Mouse (Mus musculus) CH12.LX (cell line): Measurements from ENCODE around the gene Cluap1. TPM values are rescaled to one million over a fixed set of nuclear protein-coding genes. Genes with fewer than 3 reads are reported as not detected.

Experiments
- DNase-seq: peaks from one replicate; pipeline ENCODE4 v3.0.0-alpha.2; 2013; ENCODE audit errors: extremely low read depth
- H3K27ac ChIP-seq: 2 replicates; pipeline ENCODE4 v1.5.1; 2012; ENCODE audit warnings: low read depth, mild to moderate bottlenecking, control low read depth, moderate library complexity; ENCODE audit not compliant: insufficient read depth
- H3K27me3 ChIP-seq: replicated peaks from 2 replicates; pipeline ENCODE3; 2012; ENCODE audit warnings: inconsistent platforms
- H3K36me3 ChIP-seq, 2 experiments: replicated peaks in 1 of 2; 2 replicates each; pipeline versions ENCODE3 to v1.6.1; 2012; ENCODE audit warnings: inconsistent platforms in 1 of 2, low read length in 1 of 2, mild to moderate bottlenecking in 1 of 2, mixed read lengths in 1 of 2, moderate library complexity in 1 of 2; ENCODE audit not compliant: control insufficient read depth in 1 of 2, insufficient read depth in 1 of 2
- H3K4me1 ChIP-seq, 2 experiments: 2 replicates each; pipeline ENCODE4 v1.6.1; 2012; ENCODE audit warnings: inconsistent platforms in 1 of 2, moderate library complexity in 1 of 2; ENCODE audit not compliant: insufficient read depth in 2 of 2, control insufficient read depth in 1 of 2
- H3K4me2 ChIP-seq: 2 replicates; pipeline ENCODE4 v1.6.1; 2012; ENCODE audit warnings: low read depth, mild to moderate bottlenecking, control low read depth; ENCODE audit not compliant: poor library complexity, insufficient read depth, severe bottlenecking
- H3K4me3 ChIP-seq, 3 experiments: fragments of 150-350 bp in 1 of 3; sonication (generic) in 1 of 3; replicated peaks in 1 of 3; 2 replicates each; pipeline versions ENCODE3 to v1.5.1; 2011 to 2012; ENCODE audit warnings: low read depth in 2 of 3, low read length in 2 of 3, mild to moderate bottlenecking in 2 of 3, moderate library complexity in 2 of 3, control low read depth in 1 of 3, improper control_type of control experiment in 1 of 3, inconsistent platforms in 1 of 3, mixed read lengths in 1 of 3; ENCODE audit not compliant: poor library complexity in 1 of 3
- H3K79me2 ChIP-seq: replicated peaks from 2 replicates; pipeline ENCODE4 v1.6.1; 2012; ENCODE audit warnings: mild to moderate bottlenecking, moderate library complexity; ENCODE audit not compliant: control insufficient read depth, poor library complexity, insufficient read depth, severe bottlenecking; ENCODE audit errors: extremely low read depth
- H3K9ac ChIP-seq: 2 replicates; pipeline ENCODE4 v1.6.1; 2012; ENCODE audit warnings: low read depth, mild to moderate bottlenecking, control low read depth, moderate library complexity; ENCODE audit not compliant: insufficient read depth
- H3K9me3 ChIP-seq: replicated peaks from 2 replicates; pipeline ENCODE3; 2012; ENCODE audit warnings: low read length, inconsistent platforms, mixed read lengths
- CTCF ChIP-seq, 2 experiments: IDR thresholded peaks in 1 of 2; conservative IDR thresholded peaks in 1 of 2; 2 replicates each; pipeline ENCODE4 v1.5.1; 2011 to 2012; ENCODE audit warnings: low read depth in 2 of 2, low read length in 2 of 2, improper control_type of control experiment in 1 of 2, inconsistent platforms in 1 of 2, mild to moderate bottlenecking in 1 of 2, moderate library complexity in 1 of 2
- ELF1 ChIP-seq: IDR thresholded peaks from 2 replicates; pipeline ENCODE4 v1.6.1; 2014; ENCODE audit warnings: low read depth, mild to moderate bottlenecking, inconsistent platforms, low read length, improper control_type of control experiment
- EP300 ChIP-seq: IDR thresholded peaks from 2 replicates; pipeline ENCODE4 v1.6.1; 2011; ENCODE audit warnings: low read length, improper control_type of control experiment
- ETS1 ChIP-seq: conservative IDR thresholded peaks from 2 replicates; pipeline ENCODE4 v1.6.1; 2012; ENCODE audit warnings: low read depth, mild to moderate bottlenecking, inconsistent platforms, low read length, improper control_type of control experiment, moderate library complexity
- HCFC1 ChIP-seq: IDR thresholded peaks from 2 replicates; pipeline ENCODE4 v1.6.1; 2012; ENCODE audit warnings: low read depth, mild to moderate bottlenecking, inconsistent platforms, low read length, improper control_type of control experiment
- IRF4 ChIP-seq: IDR thresholded peaks from 2 replicates; pipeline ENCODE4 v1.6.1; 2014; ENCODE audit warnings: low read depth, mild to moderate bottlenecking, inconsistent platforms, low read length, improper control_type of control experiment
- JUND ChIP-seq: conservative IDR thresholded peaks from 2 replicates; pipeline ENCODE4 v1.6.1; 2011; ENCODE audit warnings: low read depth, low read length, improper control_type of control experiment
- KAT2A ChIP-seq: IDR thresholded peaks from 2 replicates; pipeline ENCODE4 v1.6.1; 2012; ENCODE audit warnings: low read length, improper control_type of control experiment, inconsistent platforms; ENCODE audit not compliant: insufficient replicate concordance
- MAX ChIP-seq: IDR thresholded peaks from 2 replicates; pipeline ENCODE4 v1.6.1; 2011; ENCODE audit warnings: low read length, improper control_type of control experiment
- MAZ ChIP-seq: IDR thresholded peaks from 2 replicates; pipeline ENCODE4 v1.6.1; 2012; ENCODE audit warnings: low read depth, mild to moderate bottlenecking, inconsistent platforms, low read length, improper control_type of control experiment, moderate library complexity
- MEF2A ChIP-seq: IDR thresholded peaks from 2 replicates; pipeline ENCODE4 v1.6.1; 2014; ENCODE audit warnings: low read depth, mild to moderate bottlenecking, inconsistent platforms, low read length, improper control_type of control experiment, borderline replicate concordance
- MXI1 ChIP-seq: IDR thresholded peaks from 2 replicates; pipeline ENCODE4 v1.6.1; 2011; ENCODE audit warnings: mild to moderate bottlenecking, low read depth, low read length, improper control_type of control experiment
- MYC ChIP-seq: IDR thresholded peaks from 2 replicates; pipeline ENCODE4 v1.6.1; 2011; ENCODE audit warnings: low read depth, mild to moderate bottlenecking, improper control_type of control experiment, low read length
- NELFE ChIP-seq: IDR thresholded peaks from 2 replicates; pipeline ENCODE4 v1.6.1; 2011; ENCODE audit warnings: low read depth, low read length, improper control_type of control experiment
- NRF1 ChIP-seq: IDR thresholded peaks from 2 replicates; pipeline ENCODE4 v1.6.1; 2014; ENCODE audit warnings: low read depth, mild to moderate bottlenecking, inconsistent platforms, low read length, improper control_type of control experiment, moderate library complexity
- POLR2A ChIP-seq: IDR thresholded peaks from 2 replicates; pipeline ENCODE4 v1.6.1; 2011; ENCODE audit warnings: low read depth, mild to moderate bottlenecking, improper control_type of control experiment, low read length
- POLR2AphosphoS2 ChIP-seq: IDR thresholded peaks from 2 replicates; pipeline ENCODE4 v1.6.1; 2011; ENCODE audit warnings: low read depth, low read length, improper control_type of control experiment
- SIN3A ChIP-seq: IDR thresholded peaks from 2 replicates; pipeline ENCODE4 v1.6.1; 2012; ENCODE audit warnings: low read length, improper control_type of control experiment, inconsistent platforms
- SMC3 ChIP-seq: IDR thresholded peaks from 2 replicates; pipeline ENCODE4 v1.6.1; 2011; ENCODE audit warnings: low read depth, low read length, improper control_type of control experiment
- TBP ChIP-seq: conservative IDR thresholded peaks from 2 replicates; pipeline ENCODE4 v1.6.1; 2011; ENCODE audit warnings: low read depth, low read length, improper control_type of control experiment
- TCF12 ChIP-seq: IDR thresholded peaks from 2 replicates; pipeline ENCODE4 v1.6.1; 2014; ENCODE audit warnings: low read depth, mild to moderate bottlenecking, inconsistent platforms, low read length, improper control_type of control experiment
- USF1 ChIP-seq: IDR thresholded peaks from 2 replicates; pipeline ENCODE4 v1.6.1; 2014; ENCODE audit warnings: low read depth, mild to moderate bottlenecking, inconsistent platforms, low read length, improper control_type of control experiment
- USF2 ChIP-seq: conservative IDR thresholded peaks from 2 replicates; pipeline ENCODE4 v1.6.1; 2011; ENCODE audit warnings: low read depth, low read length, improper control_type of control experiment
- ZMIZ1 ChIP-seq: IDR thresholded peaks from 2 replicates; pipeline ENCODE4 v1.6.1; 2012; ENCODE audit warnings: low read depth, mild to moderate bottlenecking, inconsistent platforms, low read length, improper control_type of control experiment
- dilution Hi-C: fragments of 300-500 bp; cut with MboI; formaldehyde crosslinking; loops from 2 replicates; pipeline ENCODE4 v1.14.3; 2020; ENCODE audit warnings: low sequenced_read_pairs; ENCODE audit not compliant: extremely low pct_unique_long_range_greater_than_20kb, extremely low pct_ligation_motif_present
- in situ Hi-C: fragments of 300-500 bp; cut with MboI; formaldehyde crosslinking; loops from 3 replicates; pipeline ENCODE4 v1.14.3; 2019; ENCODE audit warnings: low sequenced_read_pairs, low pct_ligation_motif_present, low pct_unique_long_range_greater_than_20kb, mixed read lengths
- polyA plus RNA-seq: library from polyadenylated mRNA; unstranded; fragments of >175 nt; gene quantifications from 2 replicates; pipeline ENCODE4 v1.2.1, GENCODE M21; 2012; ENCODE audit warnings: low read depth; ENCODE audit not compliant: insufficient read length
- total RNA-seq, 2 experiments: library from RNA; depleted of rRNA; stranded (reverse); fragments of 300-350 nt in 1 of 2; fragments of >200 nt in 1 of 2; gene quantifications; 2 replicates each; pipeline ENCODE4 v1.2.3; 2012 to 2014

Cluap1 gene
- total and polyA plus RNA-seq, 3 experiments = 33.7 to 47.0 (median 46.5) TPM

DNA sequence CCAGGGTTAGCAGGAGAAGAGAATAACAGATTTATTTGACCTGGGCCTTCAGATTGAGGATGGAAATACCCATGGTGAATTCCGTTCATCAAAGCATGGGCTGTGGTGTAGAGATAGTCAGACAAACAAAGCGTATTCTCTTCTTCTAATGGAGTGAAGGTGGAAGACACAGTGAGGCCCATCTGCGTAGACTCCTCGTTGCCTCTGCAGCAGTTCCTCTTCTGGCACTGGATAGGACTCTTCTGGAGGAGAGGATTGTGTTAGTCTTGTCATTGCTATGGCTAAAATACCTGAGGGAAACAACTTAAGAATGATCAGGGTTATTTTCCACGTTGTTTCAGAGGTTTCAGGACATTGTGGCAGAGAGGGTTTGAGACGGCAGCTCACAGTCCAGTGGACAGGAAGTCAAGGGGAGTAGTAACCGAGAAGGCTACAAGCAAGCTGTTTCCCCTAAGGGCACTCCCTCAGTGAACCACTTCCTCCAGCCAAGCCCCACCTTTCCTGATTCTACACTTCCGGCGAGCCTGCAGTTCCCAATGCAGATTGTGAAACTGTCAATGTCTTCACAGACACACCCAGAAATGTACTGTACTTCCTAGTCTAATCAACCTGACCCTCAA, 13.3 kb upstream of the Cluap1 start:
- Histone ChIP-seq H3K27ac (peak overlapping the region; percentile 88), H3K79me2 (peaks cover 23% of the 10 kb centered on the region), H3K4me1 (peaks cover 9 to 27% of the 10 kb centered on the region in 2 experiments), H3K36me3 (peaks cover 42 to 77% of the 10 kb centered on the region in 2 experiments), H3K4me2 (peak overlapping the region; percentile 98), H3K4me3 (peak overlapping the region; percentile 57 to 84 (median 59)), H3K9ac (peak overlapping the region; percentile 98), H3K9me3 (no peaks in the 10 kb centered on the region), H3K27me3 (no peaks in the 10 kb centered on the region)
- peak; percentile 93 for DNase-seq
- TF ChIP-seq EP300 (no peak), MXI1 (peak; percentile 89), MEF2A (no peak), NELFE (peak; percentile 97), ETS1 (0 out of 2 replicates have a peak, but pooled peaks have one; percentile 37), POLR2AphosphoS2 (peak; percentile 89; the same call in 1 of the 2 replicates), HCFC1 (peak; percentile 87), MAX (peak; percentile 71), JUND (no peak), ELF1 (peak; percentile 93), SIN3A (peak; percentile 91), USF1 (no peak), MYC (peak; percentile 72; the same call in 1 of the 2 replicates), TBP (peak; percentile 98), NRF1 (no peak), IRF4 (peak; percentile 78), MAZ (0 out of 2 replicates have a peak, but pooled peaks have one; percentile 51), KAT2A (peak; percentile 54; the same call in 1 of the 2 replicates), ZMIZ1 (peak; percentile 90), TCF12 (peak; percentile 87), USF2 (no peak), POLR2A (peak; percentile 99), SMC3 (no peak), CTCF (conservative IDR thresholded peaks at IDR 0.05 in 1 of 2, IDR thresholded peaks at IDR 0.05 in 1 of 2; ENCODE audit: low read depth in 2 of 2, low read length in 2 of 2) (no peak)
- dilution Hi-C loops = no loop called here
- in situ Hi-C loops = no loop called here
